Mouse (Mus musculus) A20 (cell line): Measurements from ENCODE around the gene Pgk2.
"Not testable (repeated sequence)": the region's sequence is repeated elsewhere in the genome, so short reads cannot be mapped to it uniquely, and the experiment has no call there.

Source experiments
- DNase-seq: peaks from one replicate; pipeline ENCODE4 v3.0.0-alpha.2; 2011; ENCODE audit warnings: low read depth, low spot score

Gene Pgk2

GRCm38 (mm10) chr17:40208540-40208939, at the start of gene Pgk2:
Pgk2 (minus strand) TSS chr17:40208640.
- no peak for DNase-seq

GRCm38 (mm10) chr17:40252487-40252886, 44.0 kb upstream of the Pgk2 start:
- no peak for DNase-seq

GRCm38 (mm10) chr17:40242135-40242534, 33.7 kb upstream of the Pgk2 start, which contains the start of gene Crisp3:
Crisp3 (minus strand) TSS chr17:40242288.
- DNase-seq, result peak; percentile 49

- DNase-seq, result peak; percentile 16
Observed at GRCm38 (mm10) chr17:40201803-40202202, 6.6 kb downstream of the Pgk2 start.

- not testable (repeated sequence) for DNase-seq
Observed at GRCm38 (mm10) chr17:40190192-40190591, 18.2 kb downstream of the Pgk2 start.

GRCm38 (mm10) chr17:40157729-40158359, 50.6 kb downstream of the Pgk2 start:
- DNase-seq, result peak; percentile 7
